Mouse (Mus musculus) mouse trophoblast stem cell (cell line): ENCODE results near the gene Gm6793.

ENCODE experiments used
- in situ Hi-C, 2 experiments: fragments of 300-500 bp; cut with MseI, MboI; formaldehyde crosslinking; loops; 2 replicates in 1 of 2; 3 replicates in 1 of 2; pipeline ENCODE4 v1.15.1; 2025

The Gm6793 gene

GRCm38 (mm10) chr8:111984511-111984910, 30.3 kb downstream of the Gm6793 start:
- in situ Hi-C loops = no loop called here

- in situ Hi-C loops = no loop called here
Measured at GRCm38 (mm10) chr8:111982116-111982515, 32.7 kb downstream of the Gm6793 start.

DNA sequence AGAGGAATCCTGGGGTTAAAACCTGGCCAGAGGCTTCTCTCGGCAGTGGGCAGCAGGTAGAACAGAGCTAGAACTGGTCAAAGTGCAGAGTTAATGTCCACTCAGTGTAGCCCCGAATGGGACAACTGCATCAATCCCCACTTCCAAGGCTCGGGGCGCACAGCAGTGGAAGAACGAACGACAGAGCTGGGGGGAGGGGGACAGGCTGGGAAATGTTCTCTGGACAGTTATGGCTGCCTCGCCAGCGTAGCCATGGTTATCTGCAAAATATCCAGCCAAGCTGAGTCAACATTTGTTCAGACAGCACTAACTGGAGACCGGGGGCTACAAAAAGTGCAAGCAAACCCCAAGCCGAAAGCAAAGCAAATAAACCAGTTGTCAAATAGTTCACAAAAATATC, 36.7 kb downstream of the Gm6793 start:
- in situ Hi-C loops = no loop called here

- in situ Hi-C loops = no loop called here
Measured at GRCm38 (mm10) chr8:111976326-111976725, 38.5 kb downstream of the Gm6793 start.

DNA sequence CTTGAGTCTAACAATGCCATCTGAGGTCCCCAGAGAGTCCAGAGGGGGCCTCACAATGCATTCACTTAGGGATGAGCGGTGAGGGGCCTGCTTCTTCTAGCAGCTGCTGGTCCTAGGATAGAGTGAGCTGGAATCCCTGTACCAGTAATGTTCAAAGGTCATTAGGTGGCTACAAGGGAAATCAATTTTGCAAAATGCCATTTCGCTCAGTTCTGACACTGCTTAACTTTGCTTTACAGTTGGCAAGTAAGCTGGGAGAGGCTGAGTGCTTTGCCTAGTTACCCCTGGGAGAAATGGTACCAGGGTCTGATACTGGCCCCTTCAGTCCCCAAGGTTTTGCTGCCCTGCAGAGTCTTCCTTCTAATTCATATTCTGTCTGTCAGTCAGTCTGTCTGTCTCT, 39.1 kb downstream of the Gm6793 start:
- in situ Hi-C loops = no loop called here

DNA sequence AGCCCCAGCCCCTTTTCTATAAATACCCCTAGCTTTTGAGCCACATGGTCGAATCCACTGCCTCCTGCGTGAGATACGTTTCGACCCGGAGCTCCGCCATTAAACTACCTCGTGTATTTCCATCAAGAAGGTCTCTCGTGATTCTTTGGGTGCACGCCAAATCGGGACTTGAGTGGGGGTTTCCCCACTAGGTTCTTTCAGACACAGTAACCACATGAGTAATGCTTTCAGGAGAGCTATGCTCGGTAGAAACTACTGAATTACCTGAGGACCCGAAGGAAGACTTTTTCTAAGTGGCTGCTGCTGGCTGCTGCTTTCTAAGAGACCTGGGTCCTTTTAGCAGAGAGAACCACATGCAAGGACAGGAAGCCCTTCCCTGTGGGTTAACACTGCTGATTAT, 40.7 kb downstream of the Gm6793 start:
- in situ Hi-C loops = no loop called here

GRCm38 (mm10) chr8:111968991-111969390, 45.8 kb downstream of the Gm6793 start:
- in situ Hi-C loops = no loop called here

DNA sequence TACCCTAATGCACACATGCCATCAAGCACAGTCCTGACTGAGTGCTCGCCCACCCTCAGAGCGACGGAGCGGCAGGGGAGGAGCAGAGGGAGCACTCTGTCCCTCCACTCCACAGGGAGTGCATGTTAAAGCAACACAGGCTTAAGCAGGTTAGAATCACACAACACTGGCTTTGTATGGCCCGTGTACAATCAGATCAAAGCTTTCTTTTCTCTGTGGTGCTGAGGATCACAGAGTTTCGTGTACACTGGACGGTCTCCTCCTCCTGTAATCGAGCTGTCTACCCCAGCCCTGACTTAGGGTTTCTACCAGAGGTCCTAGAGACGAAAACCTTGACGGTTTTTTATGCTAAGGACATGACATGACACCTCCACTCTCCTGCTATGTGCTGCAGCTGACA, 46.3 kb downstream of the Gm6793 start:
- in situ Hi-C loops = no loop called here

- in situ Hi-C loops = no loop called here
Measured at GRCm38 (mm10) chr8:111967246-111967870, 47.5 kb downstream of the Gm6793 start.

DNA sequence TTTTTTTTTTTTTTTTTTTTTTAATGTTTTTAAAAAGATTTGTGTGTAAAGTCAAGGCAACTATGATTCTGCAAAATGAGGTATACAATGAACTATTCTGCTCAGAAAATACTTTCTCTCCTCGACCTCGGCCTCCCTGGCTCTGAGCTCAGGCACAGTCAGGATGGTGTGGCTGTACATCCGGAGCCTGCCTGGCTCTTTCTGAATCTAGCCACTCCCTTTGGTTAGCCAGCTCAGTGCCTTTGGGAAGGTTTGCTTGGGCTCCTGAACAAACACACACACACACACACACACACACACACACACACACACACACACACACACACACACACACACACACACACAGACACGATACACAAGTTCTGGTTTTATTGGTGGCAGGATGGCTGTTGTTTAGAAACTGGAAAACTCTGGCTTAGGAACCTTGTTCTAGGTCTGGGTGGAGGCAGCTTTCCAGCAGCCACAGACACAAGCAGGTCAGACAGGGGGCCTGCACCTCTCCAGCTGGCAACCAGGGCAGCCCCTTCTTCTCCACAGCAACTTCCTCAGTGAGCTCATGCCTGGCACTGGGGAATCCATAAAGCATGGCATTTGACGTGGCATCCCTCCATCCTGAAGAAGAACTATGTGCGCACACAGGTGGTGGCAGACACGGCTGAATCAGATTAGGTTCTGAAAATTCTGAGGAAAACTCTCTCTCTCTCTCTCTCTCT, 49.8 kb downstream of the Gm6793 start:
- in situ Hi-C loops = no loop called here

- in situ Hi-C loops = no loop called here
Measured at GRCm38 (mm10) chr8:111964351-111964750, 50.5 kb downstream of the Gm6793 start.

GRCm38 (mm10) chr8:111963546-111963945, 51.3 kb downstream of the Gm6793 start:
- in situ Hi-C loops = no loop called here
